Mouse (Mus musculus): ENCODE measurements at regions not wholly inside any gene's neighbourhood (a gene's known extent, or its start where the extent isn't known, plus 50 kb on each side); places are given as distances from the start of the nearest gene placed in this dataset.

- intact Hi-C loops (cut with DNase I), result no loop called here
- no peak for DNase-seq
Observed at GRCm38 (mm10) chr15:52954715-52955593, 929.8 kb upstream of the Gm7489 start.

- intact Hi-C loops (cut with DNase I), result no loop called here
- DNase-seq, result no peak
Observed at GRCm38 (mm10) chr15:52959711-52960110, 925.0 kb upstream of the Gm7489 start.

GRCm38 (mm10) chr15:52961491-52961890 is 923.2 kb upstream of the Gm7489 start:
- intact Hi-C loops (cut with DNase I), result no loop called here
- no peak for DNase-seq

DNA sequence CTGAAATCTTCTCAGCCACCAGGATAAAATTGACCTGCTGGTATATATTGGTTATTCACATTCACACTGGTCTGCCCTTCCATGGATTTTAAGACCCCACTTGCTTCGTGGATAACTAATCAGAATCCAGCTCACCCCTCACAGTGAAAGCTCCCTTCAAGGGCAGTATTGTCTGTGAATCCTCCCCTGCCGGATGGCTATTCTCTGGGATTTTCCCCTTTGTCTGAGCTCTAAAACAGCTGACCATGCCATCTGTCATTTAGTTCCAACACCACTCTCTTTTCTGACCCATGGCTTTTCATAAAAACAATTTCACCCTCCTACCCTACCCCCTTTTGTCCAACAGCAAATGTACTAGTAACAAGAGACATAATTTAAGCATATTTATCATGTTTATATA is 920.8 kb upstream of the Gm7489 start:
- no peak for DNase-seq
- intact Hi-C loops (cut with DNase I), result no loop called here

DNA sequence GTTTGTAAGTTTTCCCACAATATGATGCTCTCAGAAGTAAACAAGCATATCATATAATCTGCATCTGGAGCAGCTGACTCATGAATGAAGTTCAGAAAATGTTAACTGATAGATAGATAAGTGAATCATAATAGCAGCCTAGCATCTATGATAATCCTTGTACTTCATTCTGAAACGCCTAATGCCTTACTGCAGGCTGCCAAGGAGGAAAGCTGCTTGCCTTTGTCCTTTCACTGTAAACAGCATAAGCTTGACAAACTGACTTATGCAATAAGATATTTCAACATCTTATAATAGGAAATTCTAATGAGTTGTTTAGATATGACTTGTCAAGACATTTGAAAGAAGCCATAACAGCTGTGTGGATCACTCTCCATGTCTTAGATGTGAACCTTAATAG is 920.3 kb upstream of the Gm7489 start:
- no peak for DNase-seq

GRCm38 (mm10) chr15:52967801-52968235 is 916.9 kb upstream of the Gm7489 start:
- peak; percentile 54 to 64 for DNase-seq
- intact Hi-C loops (cut with DNase I), result no loop called here

More for the DNA sequence above, 920.3 kb upstream of the Gm7489 start:
- intact Hi-C loops (cut with DNase I), result no loop called here

GRCm38 (mm10) chr15:52982821-52983220 is 901.9 kb upstream of the Gm7489 start:
- no peak for DNase-seq
- intact Hi-C loops (cut with DNase I), result no loop called here

- no peak for DNase-seq
- intact Hi-C loops (cut with DNase I), result no loop called here
Observed at GRCm38 (mm10) chr15:52990580-52990979, 894.1 kb upstream of the Gm7489 start.

GRCm38 (mm10) chr15:52994351-52994750 is 890.4 kb upstream of the Gm7489 start:
- no peak for DNase-seq
- intact Hi-C loops (cut with DNase I), result no loop called here

DNA sequence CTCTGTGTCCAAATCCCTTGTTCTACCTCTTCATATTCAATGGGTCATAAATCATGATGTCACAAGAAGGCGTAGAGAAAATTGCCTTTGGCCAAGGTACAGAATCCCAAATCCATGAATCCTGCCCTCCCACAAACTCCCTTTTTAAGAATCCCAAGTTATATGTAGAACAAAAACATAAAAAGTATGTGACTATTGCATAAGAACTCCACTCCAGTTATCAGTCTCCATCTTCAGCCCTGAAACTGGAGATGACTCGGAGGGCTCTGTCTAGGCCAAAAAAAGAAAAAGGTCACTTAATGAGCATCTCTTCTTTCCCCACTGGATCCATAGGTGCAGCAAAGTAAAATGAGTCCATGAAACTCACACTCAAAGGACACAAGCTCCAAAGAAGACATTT is 885.5 kb upstream of the Gm7489 start:
- intact Hi-C loops (cut with DNase I), result no loop called here
- DNase-seq, result no peak

GRCm38 (mm10) chr15:52999776-53000175 is 884.9 kb upstream of the Gm7489 start:
- intact Hi-C loops (cut with DNase I), result no loop called here
- DNase-seq, result no peak

DNA sequence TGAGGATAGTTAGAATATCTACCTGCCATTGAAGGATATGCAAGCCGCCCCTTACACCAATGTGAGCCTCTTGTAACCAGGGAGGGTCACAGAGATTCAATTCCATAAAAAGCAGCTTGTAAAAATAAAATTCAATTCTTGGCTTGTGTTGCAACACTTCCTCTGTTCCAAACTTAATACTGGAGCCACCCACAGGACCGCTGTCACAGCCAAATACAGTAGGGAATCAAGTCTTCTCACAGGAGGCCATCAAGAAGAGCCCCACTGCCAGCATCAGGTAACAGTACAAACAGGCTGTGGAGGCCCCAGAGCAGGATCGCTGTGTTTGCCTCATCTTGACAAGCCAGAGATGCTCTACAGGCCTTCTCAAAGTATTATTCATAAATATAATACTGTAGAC is 883.3 kb upstream of the Gm7489 start:
- no peak for DNase-seq
- intact Hi-C loops (cut with DNase I), result no loop called here

DNA sequence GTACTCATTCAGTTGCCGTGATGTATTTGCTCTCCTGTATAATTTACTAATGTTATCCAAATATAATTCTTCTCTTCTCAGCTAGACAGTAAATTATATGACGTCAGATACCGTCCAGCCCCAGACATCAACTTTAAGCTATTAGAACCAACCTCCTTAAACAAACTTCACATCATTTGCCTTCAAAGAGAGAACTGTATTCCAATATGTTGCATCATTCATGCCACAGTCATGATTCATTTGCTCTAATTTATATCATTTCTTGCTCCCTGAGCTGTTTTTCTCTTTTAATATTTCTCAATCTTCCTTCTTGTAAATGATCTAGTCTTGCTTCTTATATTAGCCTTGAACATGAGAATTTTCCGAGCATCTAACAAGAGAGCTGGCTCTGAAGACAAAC is 882.7 kb upstream of the Gm7489 start:
- DNase-seq, result no peak
- intact Hi-C loops (cut with DNase I), result no loop called here

- intact Hi-C loops (cut with DNase I), result no loop called here
- no peak for DNase-seq
Observed at GRCm38 (mm10) chr15:53004078-53004477, 880.6 kb upstream of the Gm7489 start.

DNA sequence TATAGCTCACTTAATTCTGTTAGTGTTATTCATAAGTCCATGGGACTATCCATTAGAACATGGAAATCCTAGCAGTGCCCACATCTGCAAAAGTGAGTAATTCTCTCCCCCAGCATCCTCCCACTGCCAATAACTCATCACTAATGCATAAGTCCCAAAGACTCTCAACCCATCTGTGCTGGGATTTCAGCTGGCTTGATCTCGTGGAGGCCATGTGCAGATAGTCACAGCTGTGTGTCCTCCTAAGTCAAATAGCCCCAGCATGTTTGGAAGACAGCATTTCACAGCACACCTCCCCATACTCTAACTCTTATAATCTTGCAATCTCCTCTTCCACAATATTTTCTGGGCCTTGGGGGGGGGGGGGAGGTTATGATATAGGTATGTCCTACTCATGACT is 877.9 kb upstream of the Gm7489 start:
- intact Hi-C loops (cut with DNase I), result no loop called here

DNA sequence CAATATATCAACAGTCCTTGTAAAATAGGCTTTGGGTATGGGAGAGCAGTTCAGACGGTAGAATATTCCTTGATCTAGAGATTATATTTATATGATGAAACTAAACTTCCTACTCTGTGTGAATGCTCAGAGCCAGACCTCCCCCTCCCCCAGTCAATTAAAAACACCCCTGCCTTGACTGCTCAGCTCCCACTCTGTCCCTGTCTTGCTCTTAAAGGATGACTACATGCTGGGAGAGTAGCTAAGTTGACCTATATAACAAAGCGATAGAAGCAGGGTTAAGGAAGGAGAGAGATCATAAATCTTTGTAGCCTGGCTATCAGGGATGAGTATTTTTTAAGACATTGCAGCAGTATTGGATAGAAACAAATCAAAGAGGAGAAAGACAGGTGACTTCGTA is 875.4 kb upstream of the Gm7489 start:
- no peak for DNase-seq
- intact Hi-C loops (cut with DNase I), result no loop called here

More for the DNA sequence above, 877.9 kb upstream of the Gm7489 start:
- DNase-seq, result no peak
